20 mouse cellular contexts compared by ENCODE assay signal in genomic region chr5:7821700-7822099, GRCm38 (mm10).
DNase-seq lines count a peak whose midpoint lies in the region; ATAC-seq and TF ChIP-seq lines count a peak whose summit lies in the region.
"Had no signal": no experiment of that assay in that cellular context is flagged by ENCODE, and none has a peak within 500 bp of the region (broad histone marks: within the 10 kb centered on the region; RNA-seq: fewer than 3 reads in every experiment).

No protein-coding gene starts in this region.

- no peak overlapping the region for H3K4me3 ChIP-seq in hindbrain, embryonic 16.5 days (ENCODE audit: low read length)
- H3K4me3 ChIP-seq in hindbrain, embryonic 11.5 days (ENCODE audit: low read depth, low read length) = no peak overlapping the region
- no peak overlapping the region for H3K4me3 ChIP-seq in midbrain, embryonic 15.5 days
- H3K4me3 ChIP-seq in midbrain, embryonic 11.5 days (ENCODE audit: low read depth, low read length) = no peak overlapping the region
- no peak overlapping the region for H3K4me3 ChIP-seq in midbrain, postnatal 0 days (ENCODE audit: low read depth, low read length)
- no peak overlapping the region for H3K4me3 ChIP-seq in midbrain, embryonic 10.5 days
- H3K4me3 ChIP-seq: embryonic facial prominence, embryonic 10.5 days; embryonic facial prominence, embryonic 12.5 days; forebrain, embryonic 13.5 days; forebrain, embryonic 15.5 days had no signal

- no peaks in the 10 kb centered on the region for H3K36me3 ChIP-seq in hindbrain, embryonic 16.5 days (ENCODE audit: control insufficient read depth, insufficient read depth, low read length)
- H3K36me3 ChIP-seq in hindbrain, embryonic 11.5 days (ENCODE audit: control insufficient read depth, insufficient read depth, low read length) = no peaks in the 10 kb centered on the region
- H3K36me3 ChIP-seq in midbrain, embryonic 15.5 days (replicated peaks) = no peaks in the 10 kb centered on the region
- H3K36me3 ChIP-seq in midbrain, embryonic 11.5 days (ENCODE audit: control insufficient read depth, insufficient read depth, low read length) = no peaks in the 10 kb centered on the region
- no peaks in the 10 kb centered on the region for H3K36me3 ChIP-seq in midbrain, postnatal 0 days (ENCODE audit: insufficient read depth, low read length)
- no peaks in the 10 kb centered on the region for H3K36me3 ChIP-seq in midbrain, embryonic 10.5 days
- H3K36me3 ChIP-seq: embryonic facial prominence, embryonic 10.5 days; embryonic facial prominence, embryonic 12.5 days; forebrain, embryonic 15.5 days had no signal

- no peak for TF ChIP-seq CTCF in midbrain, postnatal 0 days (IDR thresholded peaks at IDR 0.05)

- no peak overlapping the region for H3K27ac ChIP-seq in hindbrain, embryonic 16.5 days (ENCODE audit: low read depth, low read length)
- no peak overlapping the region for H3K27ac ChIP-seq in hindbrain, embryonic 11.5 days (ENCODE audit: low read depth, low read length)
- no peak overlapping the region for H3K27ac ChIP-seq in midbrain, embryonic 15.5 days
- H3K27ac ChIP-seq in midbrain, embryonic 11.5 days (ENCODE audit: low read depth, low read length) = no peak overlapping the region
- no peak overlapping the region for H3K27ac ChIP-seq in midbrain, postnatal 0 days (ENCODE audit: low read depth, low read length)
- H3K27ac ChIP-seq in midbrain, embryonic 10.5 days (replicated peaks) = no peak overlapping the region
- H3K27ac ChIP-seq: embryonic facial prominence, embryonic 10.5 days; embryonic facial prominence, embryonic 12.5 days; forebrain, embryonic 13.5 days; forebrain, embryonic 15.5 days had no signal

- H3K9ac ChIP-seq in hindbrain, embryonic 16.5 days (ENCODE audit: low read depth, low read length) = no peak overlapping the region
- H3K9ac ChIP-seq in hindbrain, embryonic 11.5 days (ENCODE audit: low read depth, low read length) = no peak overlapping the region
- H3K9ac ChIP-seq in midbrain, embryonic 15.5 days = no peak overlapping the region
- H3K9ac ChIP-seq in midbrain, embryonic 11.5 days (ENCODE audit: low read length) = no peak overlapping the region
- H3K9ac ChIP-seq in midbrain, postnatal 0 days (replicated peaks; ENCODE audit: low read length, poor library complexity, severe bottlenecking) = no peak overlapping the region
- H3K9ac ChIP-seq: embryonic facial prominence, embryonic 12.5 days; forebrain, embryonic 13.5 days; forebrain, embryonic 15.5 days; forebrain, postnatal 0 days had no signal

- no peak for DNase-seq in hindbrain, embryonic 11.5 days (ENCODE audit: low spot score)
- DNase-seq in midbrain, embryonic 11.5 days (ENCODE audit: low spot score, missing footprints) = no peak
- DNase-seq in midbrain, postnatal 0 days (ENCODE audit: low spot score) = peak; percentile 2
- DNase-seq in midbrain, embryonic 10.5 days (ENCODE audit: low spot score) = no peak
- no peak for DNase-seq in spleen, postnatal 36 days (ENCODE audit: low spot score in 2 of 2)
- DNase-seq: adrenal gland, adult 2 months; adrenal gland, postnatal 10 days; adrenal gland, postnatal 25 days; cerebellum, adult 11 months; cerebellum, adult 18-20 months; cerebellum, adult 8-10 months; cerebellum, adult 9-11 months; cerebellum, postnatal 25 days; forebrain, postnatal 0 days had no signal

- no peaks in the 10 kb centered on the region for H3K4me1 ChIP-seq in hindbrain, embryonic 16.5 days (ENCODE audit: control insufficient read depth, insufficient read depth, low read depth, low read length)
- H3K4me1 ChIP-seq in hindbrain, embryonic 11.5 days (replicated peaks; ENCODE audit: control insufficient read depth, insufficient read depth, low read length) = no peaks in the 10 kb centered on the region
- no peaks in the 10 kb centered on the region for H3K4me1 ChIP-seq in midbrain, embryonic 15.5 days
- H3K4me1 ChIP-seq in midbrain, embryonic 11.5 days (ENCODE audit: control insufficient read depth, insufficient read depth, low read length) = no peaks in the 10 kb centered on the region
- H3K4me1 ChIP-seq in midbrain, postnatal 0 days (ENCODE audit: insufficient read depth, low read length) = no peaks in the 10 kb centered on the region
- H3K4me1 ChIP-seq in midbrain, embryonic 10.5 days = no peaks in the 10 kb centered on the region
- H3K4me1 ChIP-seq: embryonic facial prominence, embryonic 10.5 days; embryonic facial prominence, embryonic 12.5 days; forebrain, embryonic 13.5 days; forebrain, embryonic 15.5 days had no signal

- WGBS in hindbrain, embryonic 16.5 days = 52% methylated on average over 3 of the region's 3 CpGs
- 80% methylated on average over 3 of the region's 3 CpGs for WGBS in hindbrain, embryonic 11.5 days
- WGBS in midbrain, embryonic 15.5 days = 63% methylated on average over 3 of the region's 3 CpGs
- WGBS in midbrain, embryonic 11.5 days = 69% methylated on average over 3 of the region's 3 CpGs
- 50% methylated on average over 3 of the region's 3 CpGs for WGBS in midbrain, postnatal 0 days
- 70% methylated on average over 3 of the region's 3 CpGs for WGBS in midbrain, embryonic 10.5 days

- H3K9me3 ChIP-seq in hindbrain, embryonic 16.5 days (ENCODE audit: control insufficient read depth, low read length) = no peaks in the 10 kb centered on the region
- no peaks in the 10 kb centered on the region for H3K9me3 ChIP-seq in hindbrain, embryonic 11.5 days (ENCODE audit: control insufficient read depth, low read length)
- no peaks in the 10 kb centered on the region for H3K9me3 ChIP-seq in midbrain, embryonic 15.5 days
- no peaks in the 10 kb centered on the region for H3K9me3 ChIP-seq in midbrain, embryonic 11.5 days (ENCODE audit: control insufficient read depth, low read length)
- no peaks in the 10 kb centered on the region for H3K9me3 ChIP-seq in midbrain, postnatal 0 days (ENCODE audit: low read length)
- no peaks in the 10 kb centered on the region for H3K9me3 ChIP-seq in midbrain, embryonic 10.5 days (replicated peaks)
- H3K9me3 ChIP-seq: embryonic facial prominence, embryonic 10.5 days; embryonic facial prominence, embryonic 12.5 days; forebrain, embryonic 13.5 days; forebrain, embryonic 15.5 days had no signal

- no peaks in the 10 kb centered on the region for H3K27me3 ChIP-seq in hindbrain, embryonic 16.5 days (replicated peaks; ENCODE audit: control insufficient read depth, insufficient read depth, low read length)
- no peaks in the 10 kb centered on the region for H3K27me3 ChIP-seq in hindbrain, embryonic 11.5 days (ENCODE audit: control insufficient read depth, insufficient read depth, low read length)
- H3K27me3 ChIP-seq in midbrain, embryonic 15.5 days (replicated peaks) = no peaks in the 10 kb centered on the region
- H3K27me3 ChIP-seq in midbrain, embryonic 11.5 days (ENCODE audit: control insufficient read depth, insufficient read depth, low read length) = no peaks in the 10 kb centered on the region
- H3K27me3 ChIP-seq in midbrain, postnatal 0 days (ENCODE audit: insufficient read depth, low read length) = no peaks in the 10 kb centered on the region
- H3K27me3 ChIP-seq in midbrain, embryonic 10.5 days (ENCODE audit: low read depth, poor library complexity, severe bottlenecking) = no peaks in the 10 kb centered on the region
- H3K27me3 ChIP-seq: embryonic facial prominence, embryonic 12.5 days; forebrain, embryonic 13.5 days; forebrain, embryonic 15.5 days had no signal

- peak; percentile 69 for ATAC-seq in hindbrain, embryonic 16.5 days
- no peak for ATAC-seq in hindbrain, embryonic 11.5 days (ENCODE audit: low FRiP score)
- peak; percentile 54; the same call in 1 of the 2 replicates for ATAC-seq in midbrain, embryonic 15.5 days (replicated peaks)
- no peak for ATAC-seq in midbrain, embryonic 11.5 days (ENCODE audit: low FRiP score)
- ATAC-seq in midbrain, postnatal 0 days (ENCODE audit: low FRiP score) = no peak
- ATAC-seq: forebrain, embryonic 13.5 days; forebrain, embryonic 15.5 days; forebrain, postnatal 0 days had no signal

- H3K4me2 ChIP-seq in hindbrain, embryonic 16.5 days (ENCODE audit: low read length) = no peak overlapping the region
- H3K4me2 ChIP-seq in hindbrain, embryonic 11.5 days (replicated peaks; ENCODE audit: low read depth, low read length) = no peak overlapping the region
- no peak overlapping the region for H3K4me2 ChIP-seq in midbrain, embryonic 15.5 days
- H3K4me2 ChIP-seq in midbrain, embryonic 11.5 days = no peak overlapping the region
- H3K4me2 ChIP-seq in midbrain, postnatal 0 days (ENCODE audit: low read depth, low read length, poor library complexity, severe bottlenecking) = no peak overlapping the region
- H3K4me2 ChIP-seq: embryonic facial prominence, embryonic 12.5 days; forebrain, embryonic 13.5 days; forebrain, embryonic 15.5 days had no signal

Comparison
In these comparisons a context has a peak if more than half of its experiments do, and no peak if none do; other contexts are left out.
1. ATAC-seq: peak in hindbrain, embryonic 16.5 days (single experiment) and midbrain, embryonic 15.5 days (single experiment); none in hindbrain, embryonic 11.5 days (single experiment), midbrain, embryonic 11.5 days (single experiment) and midbrain, postnatal 0 days (single experiment).